Mouse (Mus musculus): ENCODE results near the gene Gm49395.

Gene Gm49395

GRCm38 (mm10) chr13:115052568-115052967 lies 49.2 kb downstream of the Gm49395 start:
- DNase-seq (ENCODE audit: low spot score in 2 of 2) = no peak

GRCm38 (mm10) chr13:115050660-115051559 lies 50.8 kb downstream of the Gm49395 start:
- no peak for DNase-seq (ENCODE audit: low spot score in 2 of 2)

- no peak for DNase-seq (ENCODE audit: low spot score in 2 of 2)
Observed at GRCm38 (mm10) chr13:115042652-115043051, 59.1 kb downstream of the Gm49395 start.

GRCm38 (mm10) chr13:115037304-115037703 lies 64.4 kb downstream of the Gm49395 start:
- no peak for DNase-seq (ENCODE audit: low spot score in 2 of 2)

GRCm38 (mm10) chr13:115035387-115035786 lies 66.3 kb downstream of the Gm49395 start:
- DNase-seq (ENCODE audit: low spot score in 2 of 2) = no peak

GRCm38 (mm10) chr13:115033135-115033534 lies 68.6 kb downstream of the Gm49395 start:
- DNase-seq (ENCODE audit: low spot score in 2 of 2) = no peak

- no peak for DNase-seq (ENCODE audit: low spot score in 2 of 2)
Observed at GRCm38 (mm10) chr13:115031177-115032000, 70.3 kb downstream of the Gm49395 start.

- no peak for DNase-seq (ENCODE audit: low spot score in 2 of 2)
Observed at GRCm38 (mm10) chr13:115025394-115025793, 76.3 kb downstream of the Gm49395 start.

GRCm38 (mm10) chr13:115022117-115022787 lies 79.5 kb downstream of the Gm49395 start:
- no peak for DNase-seq (ENCODE audit: low spot score in 2 of 2)

- no peak for DNase-seq (ENCODE audit: low spot score in 2 of 2)
Observed at GRCm38 (mm10) chr13:115021411-115021810, 80.3 kb downstream of the Gm49395 start.

GRCm38 (mm10) chr13:115020727-115021126 lies 81.0 kb downstream of the Gm49395 start:
- DNase-seq (ENCODE audit: low spot score in 2 of 2) = no peak

GRCm38 (mm10) chr13:115017545-115017944 lies 84.2 kb downstream of the Gm49395 start:
- DNase-seq (ENCODE audit: low spot score in 2 of 2) = no peak

- no peak for DNase-seq (ENCODE audit: low spot score in 2 of 2)
Observed at GRCm38 (mm10) chr13:115011547-115011946, 90.2 kb downstream of the Gm49395 start.

GRCm38 (mm10) chr13:115006213-115006835 lies 95.4 kb downstream of the Gm49395 start:
- DNase-seq (ENCODE audit: low spot score in 2 of 2) = no peak

GRCm38 (mm10) chr13:115005342-115005741 lies 96.4 kb downstream of the Gm49395 start:
- DNase-seq (ENCODE audit: low spot score in 2 of 2) = no peak

- DNase-seq (ENCODE audit: low spot score in 2 of 2) = no peak
Observed at GRCm38 (mm10) chr13:115003444-115004053, 98.2 kb downstream of the Gm49395 start.

- no peak for DNase-seq (ENCODE audit: low spot score in 2 of 2)
Observed at GRCm38 (mm10) chr13:115002837-115003236, 98.9 kb downstream of the Gm49395 start.

- DNase-seq (ENCODE audit: low spot score in 2 of 2) = no peak
Observed at GRCm38 (mm10) chr13:115002155-115002554, 99.6 kb downstream of the Gm49395 start.

- DNase-seq (ENCODE audit: low spot score in 2 of 2) = no peak
Observed at GRCm38 (mm10) chr13:114999582-114999981, 102.1 kb downstream of the Gm49395 start.

GRCm38 (mm10) chr13:114998100-114998499 lies 103.6 kb downstream of the Gm49395 start:
- DNase-seq (ENCODE audit: low spot score in 2 of 2) = no peak

Measured in spleen, postnatal 14 days (tissue).